Mouse (Mus musculus) urinary bladder, postnatal 36 days (tissue): ENCODE data around the gene Spin2d.
"Not testable (repeated sequence)": the region's sequence is repeated elsewhere in the genome, so short reads cannot be mapped to it uniquely, and the experiment has no call there.

ENCODE experiments used
- DNase-seq, 2 experiments: peaks; one replicate each; pipeline ENCODE4 v3.0.0; 2022; ENCODE audit warnings: low spot score in 2 of 2, mixed read lengths in 1 of 2

Spin2d gene

DNA sequence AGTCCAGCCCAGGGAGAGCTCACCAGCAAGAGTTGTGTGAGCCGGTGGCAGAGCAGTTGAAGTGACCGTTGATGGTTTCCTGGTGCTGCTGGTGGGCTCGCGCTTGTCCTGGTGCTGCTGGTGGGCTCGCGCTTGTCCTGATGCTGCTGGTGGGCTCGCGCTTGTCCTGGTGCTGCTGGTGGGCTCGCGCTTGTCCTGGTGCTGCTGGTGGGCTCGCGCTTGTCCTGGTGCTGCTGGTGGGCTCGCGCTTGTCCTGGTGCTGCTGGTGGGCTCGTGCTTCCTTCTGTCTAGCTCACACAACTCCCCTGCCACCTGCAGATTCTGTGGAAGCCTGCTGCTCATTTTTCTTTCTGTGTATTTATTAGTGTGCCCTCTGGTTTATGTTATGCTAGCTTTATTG is at the start of gene Spin2d:
TSS of gene Spin2d (minus strand) at position 101 of the 400 bp plus-strand sequence.
- DNase-seq, result not testable (repeated sequence)

DNA sequence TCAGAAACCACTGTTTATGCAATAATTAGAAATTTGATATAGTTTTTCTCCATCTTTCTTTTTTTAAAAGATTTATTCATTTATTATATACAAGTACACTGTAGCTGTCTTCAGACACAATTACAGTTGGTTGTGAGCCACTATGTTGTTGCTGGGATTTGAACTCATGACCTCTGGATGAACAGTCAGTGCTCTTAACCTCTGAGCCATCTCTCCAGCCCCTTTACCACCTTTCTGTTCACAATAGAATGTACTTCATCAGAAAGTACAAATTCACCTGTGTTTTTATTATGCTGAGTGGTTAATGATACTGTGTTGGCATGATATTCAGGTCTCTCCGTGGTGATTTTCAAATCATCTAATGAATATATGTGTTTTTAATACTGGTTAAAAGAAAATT is 48.6 kb upstream of the Spin2d start:
- no peak for DNase-seq

DNA sequence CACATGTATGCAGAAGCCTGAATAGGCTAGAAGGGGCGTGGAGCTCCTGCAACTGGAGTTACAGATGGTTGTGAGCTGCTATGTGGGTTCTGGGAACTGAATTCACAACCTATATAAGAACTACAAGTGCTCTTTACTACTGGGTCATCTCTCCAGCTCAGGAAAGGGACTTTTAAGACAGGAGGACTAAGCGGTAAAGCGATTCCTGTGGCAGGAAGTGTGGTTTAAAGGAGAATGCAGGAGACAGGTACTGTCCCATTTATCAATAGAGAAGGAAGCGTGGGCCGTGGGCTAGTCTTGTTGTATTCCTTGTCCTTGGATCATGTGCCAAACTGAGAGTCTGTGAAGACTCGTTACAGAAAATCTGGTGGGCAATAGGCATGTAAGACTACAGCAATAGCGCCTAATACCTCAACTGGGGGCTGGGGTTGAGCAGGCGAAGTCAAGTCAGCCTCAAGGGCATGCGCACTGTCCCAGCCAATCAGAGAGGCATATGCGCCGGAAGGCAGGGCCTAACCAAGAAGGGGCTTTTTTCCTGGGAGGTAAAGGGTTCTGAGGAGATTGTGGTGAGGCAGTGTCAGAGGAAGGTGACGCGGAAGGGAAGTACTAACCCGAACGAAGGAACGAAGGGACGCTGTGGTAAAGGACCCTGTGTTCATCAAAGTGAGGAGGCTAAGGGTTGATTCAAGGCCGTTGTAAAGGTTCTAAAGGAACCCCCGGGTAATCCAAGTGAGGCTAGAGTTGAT is 37.2 kb upstream of the Spin2d start, which contains the start of gene Xlr4b:
TSS of gene Xlr4b (plus strand) at position 515 of the 746 bp plus-strand sequence.
- not testable (repeated sequence) for DNase-seq

DNA sequence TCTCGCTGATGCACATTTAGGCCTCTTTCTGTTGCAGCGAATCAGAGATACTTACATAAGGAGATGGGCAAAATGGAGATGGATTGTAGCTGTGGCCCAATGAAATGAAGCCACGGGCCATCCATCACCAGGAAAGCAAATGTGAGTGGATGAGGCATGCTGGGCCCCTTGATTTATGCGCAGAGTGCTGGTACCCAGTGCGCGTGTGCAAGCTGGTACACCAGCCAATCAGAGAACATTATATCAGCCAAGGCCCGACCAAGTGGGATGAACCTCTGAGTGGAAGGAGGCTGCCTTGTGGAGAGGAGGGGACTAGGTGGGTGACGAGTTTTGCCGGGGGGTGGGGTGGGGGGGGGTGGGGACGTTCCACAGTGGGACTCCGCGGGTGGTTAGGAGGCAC is 15.1 kb upstream of the Spin2d start, which contains the start of gene Xlr3b:
TSS of gene Xlr3b (plus strand) at position 274 of the 400 bp plus-strand sequence.
- DNase-seq, result not testable (repeated sequence)

GRCm38 (mm10) chrX:73149350-73149749 is 27.4 kb downstream of the Spin2d start, which contains the start of gene DXBay18:
Gene DXBay18 (minus strand): TSS chrX:73149450.
- not testable (repeated sequence) for DNase-seq

GRCm38 (mm10) chrX:73148496-73148895 is 28.3 kb downstream of the Spin2d start, which contains the start of gene Xlr5b:
Gene Xlr5b (plus strand): TSS chrX:73148796.
- not testable (repeated sequence) for DNase-seq

- not testable (repeated sequence) for DNase-seq
Measured at GRCm38 (mm10) chrX:73143218-73143618, 33.6 kb downstream of the Spin2d start.
